Comparison of ENCODE assay signal across 8 mouse cellular contexts in genomic region chr17:56182975-56183657, GRCm38 (mm10). TPM values are rescaled to one million over a fixed set of nuclear protein-coding genes. Genes with fewer than 3 reads are reported as not detected.
DNase-seq lines count a peak whose midpoint lies in the region; ATAC-seq and TF ChIP-seq lines count a peak whose summit lies in the region.

No protein-coding gene starts in this region.

- H3K9me3 ChIP-seq in lung, embryonic 14.5 days (ENCODE audit: low read depth, low read length): no peaks in the 10 kb centered on the region
- H3K9me3 ChIP-seq in hindbrain, embryonic 16.5 days (ENCODE audit: control insufficient read depth, low read length): no peaks in the 10 kb centered on the region
- no peaks in the 10 kb centered on the region for H3K9me3 ChIP-seq in midbrain, embryonic 13.5 days

- peak overlapping the region; percentile 94 for H3K4me2 ChIP-seq in lung, embryonic 14.5 days
- H3K4me2 ChIP-seq in hindbrain, embryonic 16.5 days (ENCODE audit: low read length): peak overlapping the region; percentile 96
- peak overlapping the region; percentile 96 for H3K4me2 ChIP-seq in midbrain, embryonic 13.5 days (replicated peaks)

- DNase-seq in lung, embryonic 14.5 days: peak; percentile 10
- no peak for DNase-seq in lung, postnatal 36 days
- DNase-seq in c-Kit-positive CD71-positive TER-119-positive erythroid progenitor cells, embryonic 14.5 days (ENCODE audit: low spot score): peak; percentile 34
- no peak for DNase-seq in layer of hippocampus, postnatal 14 days (ENCODE audit: low spot score in 2 of 2)
- DNase-seq in spleen, adult 12 weeks (ENCODE audit: low spot score): no peak
- DNase-seq in adrenal gland, postnatal 14 days: no peak

- no peaks in the 10 kb centered on the region for H3K27me3 ChIP-seq in lung, embryonic 14.5 days (ENCODE audit: insufficient read depth, low read length)
- no peaks in the 10 kb centered on the region for H3K27me3 ChIP-seq in hindbrain, embryonic 16.5 days (replicated peaks; ENCODE audit: control insufficient read depth, insufficient read depth, low read length)
- H3K27me3 ChIP-seq in midbrain, embryonic 13.5 days: no peaks in the 10 kb centered on the region

- ATAC-seq in lung, embryonic 14.5 days (ENCODE audit: insufficient read depth): peak; percentile 18
- peak; percentile 25 for ATAC-seq in hindbrain, embryonic 16.5 days
- ATAC-seq in midbrain, embryonic 13.5 days: peak; percentile 37

- H3K9ac ChIP-seq in lung, embryonic 14.5 days: peak overlapping the region; percentile 78
- peak overlapping the region; percentile 87 for H3K9ac ChIP-seq in hindbrain, embryonic 16.5 days (ENCODE audit: low read depth, low read length)
- peak overlapping the region; percentile 83 for H3K9ac ChIP-seq in midbrain, embryonic 13.5 days (replicated peaks)

- peak overlapping the region; percentile 51 for H3K27ac ChIP-seq in lung, embryonic 14.5 days (ENCODE audit: low read depth)
- H3K27ac ChIP-seq in hindbrain, embryonic 16.5 days (ENCODE audit: low read depth, low read length): peak overlapping the region; percentile 73
- peak overlapping the region; percentile 44 for H3K27ac ChIP-seq in midbrain, embryonic 13.5 days

- peaks cover 55% of the 10 kb centered on the region for H3K36me3 ChIP-seq in lung, embryonic 14.5 days (ENCODE audit: insufficient read depth)
- peaks cover 21% of the 10 kb centered on the region for H3K36me3 ChIP-seq in hindbrain, embryonic 16.5 days (ENCODE audit: control insufficient read depth, insufficient read depth, low read length)
- H3K36me3 ChIP-seq in midbrain, embryonic 13.5 days: peaks cover 54% of the 10 kb centered on the region

- under 1% methylated on average over 14 of the region's 14 CpGs for WGBS in lung, embryonic 14.5 days
- 2% methylated on average over 14 of the region's 14 CpGs for WGBS in hindbrain, embryonic 16.5 days
- WGBS in midbrain, embryonic 13.5 days: 2% methylated on average over 14 of the region's 14 CpGs

- peak overlapping the region; percentile 91 for H3K4me3 ChIP-seq in lung, embryonic 14.5 days (ENCODE audit: low read depth, low read length)
- H3K4me3 ChIP-seq in hindbrain, embryonic 16.5 days (ENCODE audit: low read length): peak overlapping the region; percentile 84
- H3K4me3 ChIP-seq in midbrain, embryonic 13.5 days (replicated peaks): peak overlapping the region; percentile 67

- TF ChIP-seq CTCF in lung, embryonic 14.5 days (IDR thresholded peaks at IDR 0.05; ENCODE audit: low read depth): no peak

- peaks cover 5% of the 10 kb centered on the region; the same call in 1 of the 2 replicates for H3K4me1 ChIP-seq in lung, embryonic 14.5 days (ENCODE audit: insufficient read depth)
- H3K4me1 ChIP-seq in hindbrain, embryonic 16.5 days (ENCODE audit: control insufficient read depth, insufficient read depth, low read depth, low read length): peaks cover 19% of the 10 kb centered on the region
- peaks cover 26% of the 10 kb centered on the region for H3K4me1 ChIP-seq in midbrain, embryonic 13.5 days (replicated peaks)

RNA-seq across cellular contexts. Expression of gene Mydgf, which starts 0.6 kb away (rescaled TPM):
- polyA plus RNA-seq in lung, embryonic 14.5 days (2014; fragmentation: Nextera tagmentation; extraction: Ambion mirVana): 93.0 and 95.3 TPM in 2 replicates
- 81.4 and 88.4 TPM in 2 replicates for polyA plus RNA-seq in hindbrain, embryonic 16.5 days (2015; fragmentation: Nextera tagmentation; extraction: Ambion mirVana)
- 64.6 and 68.4 TPM in 2 replicates for polyA plus RNA-seq in midbrain, embryonic 13.5 days (2015; fragmentation: Nextera tagmentation; extraction: Ambion mirVana)
- 10 to 100 TPM; 43.3 to 46.0 TPM for total RNA-seq in layer of hippocampus, postnatal 14 days (2021)
- 61.6 and 63.5 TPM in 2 replicates for total RNA-seq in adrenal gland, postnatal 14 days (2021)

RNA-seq across cellular contexts. Expression of gene Tnfaip8l1, which starts 20.8 kb away (rescaled TPM):
- 14.5 and 16.2 TPM in 2 replicates for polyA plus RNA-seq in lung, embryonic 14.5 days (2014; fragmentation: Nextera tagmentation; extraction: Ambion mirVana)
- polyA plus RNA-seq in hindbrain, embryonic 16.5 days (2015; fragmentation: Nextera tagmentation; extraction: Ambion mirVana): 9.1 and 9.9 TPM in 2 replicates
- 8.2 and 8.7 TPM in 2 replicates for polyA plus RNA-seq in midbrain, embryonic 13.5 days (2015; fragmentation: Nextera tagmentation; extraction: Ambion mirVana)
- 1 to 10 TPM; 6.2 to 6.6 TPM for total RNA-seq in layer of hippocampus, postnatal 14 days (2021)
- 8.2 and 8.6 TPM in 2 replicates for total RNA-seq in adrenal gland, postnatal 14 days (2021)

RNA-seq across cellular contexts. Expression of gene Dpp9, which starts 35.6 kb away (rescaled TPM):
- 37.9 and 41.3 TPM in 2 replicates for polyA plus RNA-seq in lung, embryonic 14.5 days (2014; fragmentation: Nextera tagmentation; extraction: Ambion mirVana)
- polyA plus RNA-seq in hindbrain, embryonic 16.5 days (2015; fragmentation: Nextera tagmentation; extraction: Ambion mirVana): 21.0 and 29.3 TPM in 2 replicates
- polyA plus RNA-seq in midbrain, embryonic 13.5 days (2015; fragmentation: Nextera tagmentation; extraction: Ambion mirVana): 26.6 and 29.3 TPM in 2 replicates
- 10 to 100 TPM; 49.4 to 52.4 TPM for total RNA-seq in layer of hippocampus, postnatal 14 days (2021)
- total RNA-seq in adrenal gland, postnatal 14 days (2021): 31.5 and 33.4 TPM in 2 replicates

RNA-seq across cellular contexts. Expression of gene Sema6b, which starts 43.0 kb away (rescaled TPM):
- 1.7 and 1.8 TPM in 2 replicates for polyA plus RNA-seq in lung, embryonic 14.5 days (2014; fragmentation: Nextera tagmentation; extraction: Ambion mirVana)
- polyA plus RNA-seq in hindbrain, embryonic 16.5 days (2015; fragmentation: Nextera tagmentation; extraction: Ambion mirVana): 12.5 and 12.7 TPM in 2 replicates
- polyA plus RNA-seq in midbrain, embryonic 13.5 days (2015; fragmentation: Nextera tagmentation; extraction: Ambion mirVana): 7.6 and 10.4 TPM in 2 replicates
- 100 to 1,000 TPM; 140 to 142 TPM for total RNA-seq in layer of hippocampus, postnatal 14 days (2021)
- total RNA-seq in adrenal gland, postnatal 14 days (2021): 11.9 and 15.2 TPM in 2 replicates

Comparison
In these comparisons a context has a peak if more than half of its experiments do, and no peak if none do; other contexts are left out.
1. DNase-seq: peak in lung, embryonic 14.5 days (single experiment) and c-Kit-positive CD71-positive TER-119-positive erythroid progenitor cells, embryonic 14.5 days (single experiment); none in lung, postnatal 36 days (single experiment), layer of hippocampus, postnatal 14 days (0 of 2), spleen, adult 12 weeks (single experiment) and adrenal gland, postnatal 14 days (single experiment).
2. Peak in every context shown above with its lines, with median percentiles within 50 percentile points of each other: ATAC-seq, H3K27ac ChIP-seq, H3K4me2 ChIP-seq, H3K4me3 ChIP-seq and H3K9ac ChIP-seq.